In the genomic region with DNA sequence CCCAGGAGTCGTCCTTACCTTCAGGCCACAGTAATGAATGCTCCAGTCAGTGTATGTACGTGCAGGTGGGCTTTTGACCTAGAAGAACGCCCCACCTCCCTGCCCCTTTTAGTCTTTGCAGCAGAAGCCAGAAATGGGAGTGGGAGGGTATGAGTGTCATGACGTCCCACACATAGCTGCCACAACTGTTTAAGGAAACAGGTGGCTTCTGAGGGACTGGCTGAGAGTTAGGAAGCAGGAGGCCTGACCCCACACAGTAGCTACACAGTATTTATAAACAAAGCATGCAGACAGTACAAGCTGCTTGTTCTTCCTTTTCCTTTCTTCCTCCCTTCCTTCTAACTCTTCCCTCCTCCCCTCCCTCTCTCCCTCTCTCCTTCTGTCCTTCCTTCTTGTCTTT, we compare ENCODE assay signal across 28 mouse cellular contexts.
DNase-seq lines count a peak whose midpoint lies in the region; ATAC-seq and TF ChIP-seq lines count a peak whose summit lies in the region.
"Had no signal": no experiment of that assay in that cellular context is flagged by ENCODE, and none has a peak within 500 bp of the region (broad histone marks: within the 10 kb centered on the region; RNA-seq: fewer than 3 reads in every experiment).

No protein-coding gene starts in this region.

- no peak overlapping the region for H3K27ac ChIP-seq in forebrain, embryonic 16.5 days (ENCODE audit: low read length)
- H3K27ac ChIP-seq in forebrain, embryonic 11.5 days (ENCODE audit: low read depth, low read length): no peak overlapping the region
- H3K27ac ChIP-seq in layer of hippocampus, adult 2 months: peak overlapping the region; percentile 3; the same call in 1 of the 2 replicates
- H3K27ac ChIP-seq in olfactory bulb, adult 2 months (ENCODE audit: insufficient read depth, low read depth, low read length): 0 out of 2 replicates have a peak overlapping the region, but pooled peaks have one; percentile 38
- H3K27ac ChIP-seq: embryonic facial prominence, embryonic 15.5 days; hindbrain, embryonic 12.5 days; hindbrain, postnatal 0 days; intestine, embryonic 15.5 days; limb, embryonic 10.5 days; limb, embryonic 15.5 days; liver, embryonic 14.5 days; midbrain, embryonic 10.5 days; midbrain, embryonic 15.5 days; stomach, postnatal 0 days had no signal

- no peak for DNase-seq in forebrain, embryonic 11.5 days (ENCODE audit: low spot score)
- no peak for DNase-seq in layer of hippocampus, adult 2 months (ENCODE audit: low spot score in 2 of 2)
- DNase-seq in layer of hippocampus, postnatal 36 days: no peak
- DNase-seq in thymus, postnatal 0 days (ENCODE audit: low spot score): peak; percentile 40
- no peak for DNase-seq in thymus, postnatal 25 days
- no peak for DNase-seq in gastrocnemius, postnatal 4 days (ENCODE audit: low spot score in 2 of 2)
- DNase-seq: adrenal gland, postnatal 14 days; cerebellum, adult 11-12 months; cerebellum, adult 9-11 months; gastrocnemius, postnatal 25 days; heart, adult 18-20 months; kidney, adult 2 months; lung, adult 2 months; right cerebral cortex, postnatal 4 days had no signal

- H3K4me3 ChIP-seq in forebrain, embryonic 16.5 days (replicated peaks; ENCODE audit: low read length): no peak overlapping the region
- H3K4me3 ChIP-seq in forebrain, embryonic 11.5 days (ENCODE audit: low read depth, low read length): no peak overlapping the region
- no peak overlapping the region for H3K4me3 ChIP-seq in layer of hippocampus, adult 2 months
- no peak overlapping the region for H3K4me3 ChIP-seq in olfactory bulb, adult 2 months (ENCODE audit: insufficient read depth, low read depth, low read length)
- H3K4me3 ChIP-seq: embryonic facial prominence, embryonic 15.5 days; heart, embryonic 12.5 days; hindbrain, embryonic 12.5 days; intestine, embryonic 15.5 days; limb, embryonic 10.5 days; limb, embryonic 15.5 days; midbrain, embryonic 10.5 days; midbrain, embryonic 15.5 days had no signal

- no peak overlapping the region for H3K9ac ChIP-seq in forebrain, embryonic 16.5 days (replicated peaks; ENCODE audit: low read depth, low read length)
- H3K9ac ChIP-seq in forebrain, embryonic 11.5 days (ENCODE audit: low read length): no peak overlapping the region
- H3K9ac ChIP-seq: embryonic facial prominence, embryonic 15.5 days; heart, embryonic 12.5 days; hindbrain, embryonic 12.5 days; intestine, embryonic 15.5 days; limb, embryonic 15.5 days; liver, embryonic 14.5 days; midbrain, embryonic 15.5 days had no signal

- H3K4me2 ChIP-seq in forebrain, embryonic 16.5 days (ENCODE audit: low read length): no peak overlapping the region
- H3K4me2 ChIP-seq in forebrain, embryonic 11.5 days (ENCODE audit: low read depth, low read length, severe bottlenecking): no peak overlapping the region
- H3K4me2 ChIP-seq: embryonic facial prominence, embryonic 15.5 days; heart, embryonic 12.5 days; hindbrain, embryonic 12.5 days; intestine, embryonic 15.5 days; limb, embryonic 15.5 days; midbrain, embryonic 15.5 days had no signal

- ATAC-seq in forebrain, embryonic 16.5 days: peak; percentile 16; the same call in 1 of the 2 replicates
- no peak for ATAC-seq in forebrain, embryonic 11.5 days (replicated peaks; ENCODE audit: low FRiP score)
- ATAC-seq: hindbrain, postnatal 0 days; intestine, embryonic 15.5 days; midbrain, embryonic 15.5 days; Patski had no signal

- H3K4me1 ChIP-seq in forebrain, embryonic 16.5 days (replicated peaks; ENCODE audit: control insufficient read depth, insufficient read depth, low read length): no peaks in the 10 kb centered on the region
- H3K4me1 ChIP-seq in forebrain, embryonic 11.5 days (replicated peaks; ENCODE audit: control insufficient read depth, insufficient read depth, low read length): no peaks in the 10 kb centered on the region
- no peaks in the 10 kb centered on the region for H3K4me1 ChIP-seq in olfactory bulb, adult 2 months (ENCODE audit: control insufficient read depth, insufficient read depth, low read length)
- H3K4me1 ChIP-seq: embryonic facial prominence, embryonic 15.5 days; hindbrain, embryonic 12.5 days; intestine, embryonic 15.5 days; limb, embryonic 10.5 days; limb, embryonic 15.5 days; midbrain, embryonic 10.5 days; midbrain, embryonic 15.5 days had no signal

- TF ChIP-seq POLR2A in olfactory bulb, adult 2 months (IDR thresholded peaks at IDR 0.05; ENCODE audit: insufficient read depth, low read depth, low read length): no peak

- WGBS in forebrain, embryonic 16.5 days: 86% methylated on average over 4 of the region's 4 CpGs
- 89% methylated on average over 4 of the region's 4 CpGs for WGBS in forebrain, embryonic 11.5 days
- 52% methylated on average over 4 of the region's 4 CpGs for WGBS in olfactory bulb, adult 2 months

- H3K27me3 ChIP-seq in forebrain, embryonic 16.5 days (replicated peaks; ENCODE audit: control insufficient read depth, insufficient read depth, low read length): no peaks in the 10 kb centered on the region
- no peaks in the 10 kb centered on the region for H3K27me3 ChIP-seq in forebrain, embryonic 11.5 days (ENCODE audit: control insufficient read depth, insufficient read depth, low read length)
- H3K27me3 ChIP-seq: embryonic facial prominence, embryonic 15.5 days; heart, embryonic 12.5 days; hindbrain, embryonic 12.5 days; intestine, embryonic 15.5 days; limb, embryonic 15.5 days; midbrain, embryonic 15.5 days; Patski had no signal

- H3K36me3 ChIP-seq in forebrain, embryonic 16.5 days (ENCODE audit: control insufficient read depth, insufficient read depth): peaks cover 5% of the 10 kb centered on the region
- no peaks in the 10 kb centered on the region for H3K36me3 ChIP-seq in forebrain, embryonic 11.5 days (ENCODE audit: control insufficient read depth, insufficient read depth, low read length)
- H3K36me3 ChIP-seq: embryonic facial prominence, embryonic 15.5 days; limb, embryonic 15.5 days had no signal

- TF ChIP-seq CTCF in layer of hippocampus, adult 2 months (conservative IDR thresholded peaks at IDR 0.05): no peak
- TF ChIP-seq CTCF in olfactory bulb, adult 2 months (IDR thresholded peaks at IDR 0.05; ENCODE audit: insufficient read depth, low read depth, low read length): no peak

- 0 out of 2 replicates have a peak, but pooled peaks cover 4% of the 10 kb centered on the region for H3K9me3 ChIP-seq in forebrain, embryonic 16.5 days (ENCODE audit: control insufficient read depth, low read length)
- no peaks in the 10 kb centered on the region for H3K9me3 ChIP-seq in forebrain, embryonic 11.5 days (ENCODE audit: control insufficient read depth, low read length)
- H3K9me3 ChIP-seq: embryonic facial prominence, embryonic 15.5 days; heart, embryonic 12.5 days; intestine, embryonic 15.5 days; limb, embryonic 10.5 days; limb, embryonic 15.5 days had no signal

Comparison
In these comparisons a context has a peak if more than half of its experiments do, and no peak if none do; other contexts are left out.
1. H3K27ac ChIP-seq: peak in layer of hippocampus, adult 2 months (single experiment) and olfactory bulb, adult 2 months (single experiment); none in forebrain, embryonic 16.5 days (single experiment) and forebrain, embryonic 11.5 days (single experiment).